Mouse (Mus musculus) E14TG2a.4 (cell line): ENCODE measurements around the gene Tcap.

Source experiments
- H3K27me3 ChIP-seq: 2 replicates; pipeline ENCODE4 v1.6.1; 2014; ENCODE audit warnings: low read length, control low read depth; ENCODE audit not compliant: insufficient read depth
- H3K36me3 ChIP-seq: 2 replicates; pipeline ENCODE4 v1.6.1; 2014; ENCODE audit warnings: low read length, control low read depth; ENCODE audit not compliant: insufficient read depth
- H3K4me1 ChIP-seq: replicated peaks from 2 replicates; pipeline ENCODE4 v1.6.1; 2014; ENCODE audit warnings: low read depth, low read length, control low read depth
- H3K4me3 ChIP-seq: replicated peaks from 2 replicates; pipeline ENCODE4 v1.5.1; 2014; ENCODE audit warnings: mild to moderate bottlenecking, low read length
- H3K9me3 ChIP-seq: 2 replicates; pipeline ENCODE4 v1.6.1; 2014; ENCODE audit warnings: low read length, control low read depth
- CTCF ChIP-seq: conservative IDR thresholded peaks from 2 replicates; pipeline ENCODE4 v1.5.1; 2014; ENCODE audit warnings: low read length
- NANOG ChIP-seq: IDR thresholded peaks from 2 replicates; pipeline ENCODE4 v1.6.1; 2014; ENCODE audit warnings: borderline replicate concordance, low read length, mixed read lengths
- POU5F1 ChIP-seq: IDR thresholded peaks from 2 replicates; pipeline ENCODE4 v1.6.1; 2014; ENCODE audit warnings: low read length, borderline replicate concordance

Tcap gene

GRCm38 (mm10) chr11:98370588-98370987 is 13.0 kb upstream of the Tcap start:
- TF ChIP-seq CTCF (no peak), NANOG (no peak), POU5F1 (no peak)
- Histone ChIP-seq H3K27me3 (no peaks in the 10 kb centered on the region), H3K4me1 (peaks cover 62% of the 10 kb centered on the region), H3K4me3 (peak overlapping the region; percentile 67; the same call in 1 of the 2 replicates), H3K36me3 (peaks cover 23% of the 10 kb centered on the region), H3K9me3 (no peaks in the 10 kb centered on the region)

GRCm38 (mm10) chr11:98371556-98372240 is 11.9 kb upstream of the Tcap start:
- Histone ChIP-seq H3K27me3 (no peaks in the 10 kb centered on the region), H3K4me1 (peaks cover 64% of the 10 kb centered on the region), H3K9me3 (no peaks in the 10 kb centered on the region), H3K36me3 (peaks cover 34% of the 10 kb centered on the region), H3K4me3 (peak overlapping the region; percentile 67)
- TF ChIP-seq CTCF = no peak
- TF ChIP-seq NANOG = no peak
- no peak for TF ChIP-seq POU5F1

- H3K36me3 ChIP-seq = peaks cover 41% of the 10 kb centered on the region
These were observed 11.2 kb upstream of the Tcap start for GRCm38 (mm10) chr11:98372406-98372805.

GRCm38 (mm10) chr11:98373244-98373643 is 10.4 kb upstream of the Tcap start:
- H3K4me3 ChIP-seq = no peak overlapping the region
- H3K9me3 ChIP-seq = no peaks in the 10 kb centered on the region
- no peak for TF ChIP-seq NANOG
- TF ChIP-seq POU5F1 = no peak
- no peak for TF ChIP-seq CTCF
- H3K27me3 ChIP-seq = no peaks in the 10 kb centered on the region
- H3K4me1 ChIP-seq = peaks cover 76% of the 10 kb centered on the region
- peaks cover 50% of the 10 kb centered on the region for H3K36me3 ChIP-seq

More at GRCm38 (mm10) chr11:98372406-98372805, 11.2 kb upstream of the Tcap start:
- TF ChIP-seq CTCF (peak; percentile 99), POU5F1 (no peak), NANOG (no peak)
- Histone ChIP-seq H3K4me1 (peaks cover 70% of the 10 kb centered on the region), H3K4me3 (peak overlapping the region; percentile 67), H3K27me3 (no peaks in the 10 kb centered on the region), H3K9me3 (no peaks in the 10 kb centered on the region)

- peaks cover 76% of the 10 kb centered on the region for H3K4me1 ChIP-seq
- no peak for TF ChIP-seq POU5F1
- no peak for TF ChIP-seq CTCF
- no peak for TF ChIP-seq NANOG
- H3K27me3 ChIP-seq = no peaks in the 10 kb centered on the region
These were observed 9.3 kb upstream of the Tcap start for GRCm38 (mm10) chr11:98374266-98374665.

GRCm38 (mm10) chr11:98376756-98377155 is 6.9 kb upstream of the Tcap start:
- H3K27me3 ChIP-seq = peaks cover 3% of the 10 kb centered on the region
- peaks cover 69% of the 10 kb centered on the region for H3K4me1 ChIP-seq
- H3K4me3 ChIP-seq = 0 out of 2 replicates have a peak overlapping the region, but pooled peaks have one; percentile 0
- no peaks in the 10 kb centered on the region for H3K9me3 ChIP-seq
- H3K36me3 ChIP-seq = peaks cover 77% of the 10 kb centered on the region
- TF ChIP-seq NANOG (no peak), CTCF (no peak), POU5F1 (no peak)

More at GRCm38 (mm10) chr11:98374266-98374665, 9.3 kb upstream of the Tcap start:
- no peak overlapping the region for H3K4me3 ChIP-seq
- peaks cover 60% of the 10 kb centered on the region for H3K36me3 ChIP-seq
- no peaks in the 10 kb centered on the region for H3K9me3 ChIP-seq

- Histone ChIP-seq H3K4me1 (peaks cover 61% of the 10 kb centered on the region), H3K27me3 (peaks cover 5% of the 10 kb centered on the region), H3K9me3 (no peaks in the 10 kb centered on the region), H3K36me3 (peaks cover 74% of the 10 kb centered on the region), H3K4me3 (no peak overlapping the region)
- TF ChIP-seq POU5F1 (no peak), NANOG (no peak), CTCF (no peak)
These were observed 5.8 kb upstream of the Tcap start for GRCm38 (mm10) chr11:98377787-98378186.

- TF ChIP-seq POU5F1 (no peak), CTCF (no peak)
These were observed 4.2 kb upstream of the Tcap start for GRCm38 (mm10) chr11:98379379-98379778.

More at GRCm38 (mm10) chr11:98379379-98379778, 4.2 kb upstream of the Tcap start:
- H3K36me3 ChIP-seq = peaks cover 65% of the 10 kb centered on the region
- H3K9me3 ChIP-seq = no peaks in the 10 kb centered on the region
- peaks cover 21% of the 10 kb centered on the region for H3K27me3 ChIP-seq
- H3K4me3 ChIP-seq = no peak overlapping the region
- peaks cover 76% of the 10 kb centered on the region for H3K4me1 ChIP-seq
